Mouse (Mus musculus) layer of hippocampus, postnatal 10 days (tissue): ENCODE measurements around the gene Grin2c. TPM values are rescaled to one million over a fixed set of nuclear protein-coding genes. Genes with fewer than 3 reads are reported as not detected.

ENCODE experiments used
- DNase-seq, 2 experiments: peaks; one replicate each; pipeline ENCODE4 v3.0.0; 2021; ENCODE audit warnings: low spot score in 2 of 2
- microRNA-seq, 2 experiments: library from miRNA; unstranded; fragments of <30 nt; microRNA quantifications; one replicate each; pipeline ENCODE4 v1.2.0; 2021
- total RNA-seq, 2 experiments: library from RNA; stranded (reverse); gene quantifications; 2 replicates each; pipeline ENCODE4 v1.2.3; 2021

Gene Grin2c
- total RNA-seq, 2 experiments from 2014 or later = 28.6 to 31.9 TPM

- DNase-seq = no peak
These were observed 58.9 kb downstream of the Grin2c start for GRCm38 (mm10) chr11:115208126-115208525.

- DNase-seq = no peak
These were observed 64.3 kb downstream of the Grin2c start for GRCm38 (mm10) chr11:115202756-115203155.

GRCm38 (mm10) chr11:115202316-115202715, 64.7 kb downstream of the Grin2c start:
- DNase-seq = peak; percentile 91 to 93

GRCm38 (mm10) chr11:115200520-115200919, 66.5 kb downstream of the Grin2c start:
- no peak for DNase-seq

Small RNAs within 50 kb of the gene (microRNA-seq; reads per million reads assigned to microRNA genes)
- gene Gm25837 = 0 reads per million in 2 experiments

Other genes with a start within 250 kb of the Grin2c start
- not detected for gene Cd300ld4, start 240.2 kb downstream of the Grin2c start, total RNA-seq
- gene Cd300ld5, start 229.5 kb downstream of the Grin2c start, total RNA-seq = 1 to 10 TPM; 2.5 to 2.6 TPM
- not detected for gene Cd300ld3, start 218.8 kb downstream of the Grin2c start, total RNA-seq
- not detected for gene Cd300e, start 205.1 kb downstream of the Grin2c start, total RNA-seq
- gene Rab37, start 175.8 kb downstream of the Grin2c start, total RNA-seq = 1 to 10 TPM in 1 of 2 experiments, under 1 TPM in 1; 0.91 to 1.6 TPM
- under 1 TPM; 0.27 to 0.50 TPM for gene Cd300lf, start 133.3 kb downstream of the Grin2c start, total RNA-seq
- gene Slc9a3r1, start 103.9 kb downstream of the Grin2c start, total RNA-seq = 10 to 100 TPM; 70.4 to 78.0 TPM
- gene Tmem104, start 79.8 kb downstream of the Grin2c start, total RNA-seq = 10 to 100 TPM; 15.1 to 20.2 TPM
- 10 to 100 TPM; 15.8 to 17.6 TPM for gene Nat9, start 79.4 kb downstream of the Grin2c start, total RNA-seq
- 10 to 100 TPM; 22.5 to 23.0 TPM for gene Fdxr, start 9.8 kb upstream of the Grin2c start, total RNA-seq
- 1 to 10 TPM; 7.6 to 8.1 TPM for gene Fads6, start 30.4 kb upstream of the Grin2c start, total RNA-seq
- gene Otop2, start 39.9 kb upstream of the Grin2c start, total RNA-seq = not detected
- under 1 TPM; 0.14 to 0.16 TPM for gene Ush1g, start 54.8 kb upstream of the Grin2c start, total RNA-seq
- gene Otop3, start 67.5 kb upstream of the Grin2c start, total RNA-seq = under 1 TPM; 0.45 to 0.53 TPM
- 10 to 100 TPM; 78.0 to 79.3 TPM for gene Hid1, start 100.5 kb upstream of the Grin2c start, total RNA-seq
- 10 to 100 TPM; 18.4 to 19.1 TPM for gene Cdr2l, start 114.7 kb upstream of the Grin2c start, total RNA-seq
- gene Mrpl58, start 136.5 kb upstream of the Grin2c start, total RNA-seq = 10 to 100 TPM; 86.3 to 96.3 TPM
- 100 to 1,000 TPM; 406 to 440 TPM for gene Atp5h, start 152.7 kb upstream of the Grin2c start, total RNA-seq
- 10 to 100 TPM; 57.6 to 66.7 TPM for gene Kctd2, start 152.9 kb upstream of the Grin2c start, total RNA-seq
- under 1 TPM in 1 of 2 experiments, not detected in 1; 0.18 TPM for gene Trim80, start 173.3 kb upstream of the Grin2c start, total RNA-seq
- gene Slc16a5, start 195.2 kb upstream of the Grin2c start, total RNA-seq = not detected
- gene Armc7, start 208.4 kb upstream of the Grin2c start, total RNA-seq = 10 to 100 TPM; 10.3 to 11.1 TPM
- gene Nt5c, start 224.6 kb upstream of the Grin2c start, total RNA-seq = 10 to 100 TPM; 79.9 to 81.3 TPM
- 100 to 1,000 TPM; 315 to 332 TPM for gene Jpt1, start 247.1 kb upstream of the Grin2c start, total RNA-seq